Mouse (Mus musculus) CH12.LX (cell line): ENCODE results near the gene Rgp1. TPM values are rescaled to one million over a fixed set of nuclear protein-coding genes. Genes with fewer than 3 reads are reported as not detected.

Experiments used
- DNase-seq: peaks from one replicate; pipeline ENCODE4 v3.0.0-alpha.2; 2013; ENCODE audit errors: extremely low read depth
- H3K27ac ChIP-seq: 2 replicates; pipeline ENCODE4 v1.5.1; 2012; ENCODE audit warnings: low read depth, mild to moderate bottlenecking, control low read depth, moderate library complexity; ENCODE audit not compliant: insufficient read depth
- H3K27me3 ChIP-seq: replicated peaks from 2 replicates; pipeline ENCODE3; 2012; ENCODE audit warnings: inconsistent platforms
- H3K36me3 ChIP-seq, 2 experiments: replicated peaks in 1 of 2; 2 replicates each; pipeline versions ENCODE3 to v1.6.1; 2012; ENCODE audit warnings: inconsistent platforms in 1 of 2, low read length in 1 of 2, mild to moderate bottlenecking in 1 of 2, mixed read lengths in 1 of 2, moderate library complexity in 1 of 2; ENCODE audit not compliant: control insufficient read depth in 1 of 2, insufficient read depth in 1 of 2
- H3K4me1 ChIP-seq, 2 experiments: 2 replicates each; pipeline ENCODE4 v1.6.1; 2012; ENCODE audit warnings: inconsistent platforms in 1 of 2, moderate library complexity in 1 of 2; ENCODE audit not compliant: insufficient read depth in 2 of 2, control insufficient read depth in 1 of 2
- H3K4me2 ChIP-seq: 2 replicates; pipeline ENCODE4 v1.6.1; 2012; ENCODE audit warnings: low read depth, mild to moderate bottlenecking, control low read depth; ENCODE audit not compliant: poor library complexity, insufficient read depth, severe bottlenecking
- H3K4me3 ChIP-seq, 3 experiments: fragments of 150-350 bp in 1 of 3; sonication (generic) in 1 of 3; replicated peaks in 1 of 3; 2 replicates each; pipeline versions ENCODE3 to v1.5.1; 2011 to 2012; ENCODE audit warnings: low read depth in 2 of 3, low read length in 2 of 3, mild to moderate bottlenecking in 2 of 3, moderate library complexity in 2 of 3, control low read depth in 1 of 3, improper control_type of control experiment in 1 of 3, inconsistent platforms in 1 of 3, mixed read lengths in 1 of 3; ENCODE audit not compliant: poor library complexity in 1 of 3
- H3K79me2 ChIP-seq: replicated peaks from 2 replicates; pipeline ENCODE4 v1.6.1; 2012; ENCODE audit warnings: mild to moderate bottlenecking, moderate library complexity; ENCODE audit not compliant: control insufficient read depth, poor library complexity, insufficient read depth, severe bottlenecking; ENCODE audit errors: extremely low read depth
- H3K9ac ChIP-seq: 2 replicates; pipeline ENCODE4 v1.6.1; 2012; ENCODE audit warnings: low read depth, mild to moderate bottlenecking, control low read depth, moderate library complexity; ENCODE audit not compliant: insufficient read depth
- H3K9me3 ChIP-seq: replicated peaks from 2 replicates; pipeline ENCODE3; 2012; ENCODE audit warnings: low read length, inconsistent platforms, mixed read lengths
- CHD1 ChIP-seq: IDR thresholded peaks from 2 replicates; pipeline ENCODE4 v1.6.1; 2012; ENCODE audit warnings: low read depth, low read length, improper control_type of control experiment, inconsistent platforms
- CTCF ChIP-seq, 2 experiments: IDR thresholded peaks in 1 of 2; conservative IDR thresholded peaks in 1 of 2; 2 replicates each; pipeline ENCODE4 v1.5.1; 2011 to 2012; ENCODE audit warnings: low read depth in 2 of 2, low read length in 2 of 2, improper control_type of control experiment in 1 of 2, inconsistent platforms in 1 of 2, mild to moderate bottlenecking in 1 of 2, moderate library complexity in 1 of 2
- ELF1 ChIP-seq: IDR thresholded peaks from 2 replicates; pipeline ENCODE4 v1.6.1; 2014; ENCODE audit warnings: low read depth, mild to moderate bottlenecking, inconsistent platforms, low read length, improper control_type of control experiment
- EP300 ChIP-seq: IDR thresholded peaks from 2 replicates; pipeline ENCODE4 v1.6.1; 2011; ENCODE audit warnings: low read length, improper control_type of control experiment
- ETS1 ChIP-seq: conservative IDR thresholded peaks from 2 replicates; pipeline ENCODE4 v1.6.1; 2012; ENCODE audit warnings: low read depth, mild to moderate bottlenecking, inconsistent platforms, low read length, improper control_type of control experiment, moderate library complexity
- GABPA ChIP-seq: IDR thresholded peaks from 2 replicates; pipeline ENCODE4 v1.6.1; 2012; ENCODE audit warnings: low read depth, low read length, improper control_type of control experiment, inconsistent platforms; ENCODE audit not compliant: insufficient replicate concordance
- HCFC1 ChIP-seq: IDR thresholded peaks from 2 replicates; pipeline ENCODE4 v1.6.1; 2012; ENCODE audit warnings: low read depth, mild to moderate bottlenecking, inconsistent platforms, low read length, improper control_type of control experiment
- IRF4 ChIP-seq: IDR thresholded peaks from 2 replicates; pipeline ENCODE4 v1.6.1; 2014; ENCODE audit warnings: low read depth, mild to moderate bottlenecking, inconsistent platforms, low read length, improper control_type of control experiment
- JUND ChIP-seq: conservative IDR thresholded peaks from 2 replicates; pipeline ENCODE4 v1.6.1; 2011; ENCODE audit warnings: low read depth, low read length, improper control_type of control experiment
- KAT2A ChIP-seq: IDR thresholded peaks from 2 replicates; pipeline ENCODE4 v1.6.1; 2012; ENCODE audit warnings: low read length, improper control_type of control experiment, inconsistent platforms; ENCODE audit not compliant: insufficient replicate concordance
- MAFK ChIP-seq: IDR thresholded peaks from 2 replicates; pipeline ENCODE4 v1.6.1; 2011; ENCODE audit warnings: low read length, improper control_type of control experiment; ENCODE audit not compliant: insufficient replicate concordance
- MAX ChIP-seq: IDR thresholded peaks from 2 replicates; pipeline ENCODE4 v1.6.1; 2011; ENCODE audit warnings: low read length, improper control_type of control experiment
- MAZ ChIP-seq: IDR thresholded peaks from 2 replicates; pipeline ENCODE4 v1.6.1; 2012; ENCODE audit warnings: low read depth, mild to moderate bottlenecking, inconsistent platforms, low read length, improper control_type of control experiment, moderate library complexity
- MYC ChIP-seq: IDR thresholded peaks from 2 replicates; pipeline ENCODE4 v1.6.1; 2011; ENCODE audit warnings: low read depth, mild to moderate bottlenecking, improper control_type of control experiment, low read length
- NELFE ChIP-seq: IDR thresholded peaks from 2 replicates; pipeline ENCODE4 v1.6.1; 2011; ENCODE audit warnings: low read depth, low read length, improper control_type of control experiment
- POLR2A ChIP-seq: IDR thresholded peaks from 2 replicates; pipeline ENCODE4 v1.6.1; 2011; ENCODE audit warnings: low read depth, mild to moderate bottlenecking, improper control_type of control experiment, low read length
- POLR2AphosphoS2 ChIP-seq: IDR thresholded peaks from 2 replicates; pipeline ENCODE4 v1.6.1; 2011; ENCODE audit warnings: low read depth, low read length, improper control_type of control experiment
- RAD21 ChIP-seq: IDR thresholded peaks from 2 replicates; pipeline ENCODE4 v1.6.1; 2011; ENCODE audit warnings: low read depth, mild to moderate bottlenecking, low read length, improper control_type of control experiment, moderate library complexity
- RCOR1 ChIP-seq: conservative IDR thresholded peaks from 2 replicates; pipeline ENCODE4 v1.6.1; 2012; ENCODE audit warnings: low read depth, mild to moderate bottlenecking, inconsistent platforms, low read length, improper control_type of control experiment
- SIN3A ChIP-seq: IDR thresholded peaks from 2 replicates; pipeline ENCODE4 v1.6.1; 2012; ENCODE audit warnings: low read length, improper control_type of control experiment, inconsistent platforms
- SMC3 ChIP-seq: IDR thresholded peaks from 2 replicates; pipeline ENCODE4 v1.6.1; 2011; ENCODE audit warnings: low read depth, low read length, improper control_type of control experiment
- TBP ChIP-seq: conservative IDR thresholded peaks from 2 replicates; pipeline ENCODE4 v1.6.1; 2011; ENCODE audit warnings: low read depth, low read length, improper control_type of control experiment
- UBTF ChIP-seq: IDR thresholded peaks from 2 replicates; pipeline ENCODE4 v1.6.1; 2012; ENCODE audit warnings: low read depth, mild to moderate bottlenecking, inconsistent platforms, low read length, improper control_type of control experiment, moderate library complexity
- USF2 ChIP-seq: conservative IDR thresholded peaks from 2 replicates; pipeline ENCODE4 v1.6.1; 2011; ENCODE audit warnings: low read depth, low read length, improper control_type of control experiment
- ZC3H11A ChIP-seq: IDR thresholded peaks from 2 replicates; pipeline ENCODE4 v1.6.1; 2012; ENCODE audit warnings: low read depth, mild to moderate bottlenecking, inconsistent platforms, low read length, improper control_type of control experiment
- ZKSCAN1 ChIP-seq: IDR thresholded peaks from 2 replicates; pipeline ENCODE4 v1.6.1; 2012; ENCODE audit warnings: low read depth, inconsistent platforms, low read length, improper control_type of control experiment, borderline replicate concordance
- ZMIZ1 ChIP-seq: IDR thresholded peaks from 2 replicates; pipeline ENCODE4 v1.6.1; 2012; ENCODE audit warnings: low read depth, mild to moderate bottlenecking, inconsistent platforms, low read length, improper control_type of control experiment
- ZNF384 ChIP-seq: IDR thresholded peaks from 2 replicates; pipeline ENCODE4 v1.6.1; 2012; ENCODE audit warnings: low read depth, low read length, improper control_type of control experiment, inconsistent platforms
- dilution Hi-C: fragments of 300-500 bp; cut with MboI; formaldehyde crosslinking; loops from 2 replicates; pipeline ENCODE4 v1.14.3; 2020; ENCODE audit warnings: low sequenced_read_pairs; ENCODE audit not compliant: extremely low pct_unique_long_range_greater_than_20kb, extremely low pct_ligation_motif_present
- in situ Hi-C: fragments of 300-500 bp; cut with MboI; formaldehyde crosslinking; loops from 3 replicates; pipeline ENCODE4 v1.14.3; 2019; ENCODE audit warnings: low sequenced_read_pairs, low pct_ligation_motif_present, low pct_unique_long_range_greater_than_20kb, mixed read lengths
- polyA plus RNA-seq: library from polyadenylated mRNA; unstranded; fragments of >175 nt; gene quantifications from 2 replicates; pipeline ENCODE4 v1.2.1, GENCODE M21; 2012; ENCODE audit warnings: low read depth; ENCODE audit not compliant: insufficient read length
- total RNA-seq, 2 experiments: library from RNA; depleted of rRNA; stranded (reverse); fragments of 300-350 nt in 1 of 2; fragments of >200 nt in 1 of 2; gene quantifications; 2 replicates each; pipeline ENCODE4 v1.2.3; 2012 to 2014

Gene Rgp1
- total and polyA plus RNA-seq, 3 experiments, result 10.1 to 37.0 (median 16.6) TPM

DNA sequence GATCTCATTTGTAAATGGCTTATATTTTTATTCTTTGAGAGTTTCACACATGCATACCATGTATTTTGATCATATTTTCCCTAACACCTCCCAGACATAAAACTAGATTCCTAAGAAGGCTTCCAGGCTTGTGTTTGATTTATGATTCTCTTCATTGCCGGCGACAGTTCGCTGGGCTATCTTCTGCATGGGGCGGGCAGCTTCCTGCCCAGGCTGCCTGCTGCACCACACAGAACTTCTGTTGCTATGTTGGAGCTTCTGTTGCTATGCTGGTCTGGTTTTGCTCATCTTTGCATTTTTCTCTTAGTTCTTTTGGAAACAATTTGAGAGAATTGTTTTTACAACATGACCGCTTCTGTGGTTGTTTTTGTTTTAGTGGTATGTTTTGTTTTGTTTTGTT, 13.0 kb downstream of the Rgp1 start:
- Histone ChIP-seq H3K79me2 (no peaks in the 10 kb centered on the region), H3K9ac (no peak overlapping the region), H3K4me2 (no peak overlapping the region), H3K27me3 (no peaks in the 10 kb centered on the region), H3K4me3 (no peak overlapping the region), H3K4me1 (no peaks in the 10 kb centered on the region), H3K27ac (no peak overlapping the region), H3K9me3 (no peaks in the 10 kb centered on the region), H3K36me3 (peaks cover 0 to 10% of the 10 kb centered on the region in 2 experiments)
- dilution Hi-C loops, result no loop called here
- in situ Hi-C loops, result no loop called here
- DNase-seq, result no peak
- TF ChIP-seq RCOR1, result no peak
- no peak for TF ChIP-seq JUND
- no peak for TF ChIP-seq GABPA

DNA sequence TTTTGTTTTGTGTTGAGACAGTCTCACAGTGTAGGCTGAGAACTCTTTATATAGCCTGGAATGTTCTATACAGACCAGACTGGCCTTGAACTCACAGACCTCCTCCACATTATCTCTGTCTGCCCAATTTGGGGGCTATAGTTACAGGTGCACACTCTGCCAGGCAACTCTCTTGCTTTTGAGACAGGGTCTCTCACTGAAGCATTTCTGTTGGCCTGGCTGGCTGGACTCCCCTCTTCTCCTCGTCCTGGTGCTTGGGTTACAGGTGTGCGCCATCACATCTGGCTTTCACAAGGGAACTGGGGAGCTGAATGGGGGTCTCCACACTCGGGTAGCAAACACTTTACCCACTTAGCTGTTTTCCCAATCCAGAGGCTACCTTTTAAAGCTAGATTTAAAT, 13.4 kb downstream of the Rgp1 start:
- DNase-seq, result no peak
- no peak for TF ChIP-seq HCFC1
- no peak for TF ChIP-seq SIN3A
- no peak for TF ChIP-seq POLR2AphosphoS2
- no peak for TF ChIP-seq CTCF (conservative IDR thresholded peaks at IDR 0.05 in 1 of 2, IDR thresholded peaks at IDR 0.05 in 1 of 2; ENCODE audit: low read depth in 2 of 2, low read length in 2 of 2)
- TF ChIP-seq POLR2A, result no peak
- no peak for TF ChIP-seq ZKSCAN1
- TF ChIP-seq CHD1, result no peak
- TF ChIP-seq IRF4, result no peak
- TF ChIP-seq KAT2A, result no peak
- no peak for TF ChIP-seq TBP
- no peak for TF ChIP-seq UBTF
- TF ChIP-seq RAD21, result no peak
- H3K4me1 ChIP-seq, result no peaks in the 10 kb centered on the region
- H3K4me2 ChIP-seq, result no peak overlapping the region
- H3K36me3 ChIP-seq, result peaks cover 0 to 5% of the 10 kb centered on the region in 2 experiments
- no peaks in the 10 kb centered on the region for H3K79me2 ChIP-seq
- no peaks in the 10 kb centered on the region for H3K9me3 ChIP-seq
- H3K9ac ChIP-seq, result no peak overlapping the region
- H3K4me3 ChIP-seq, result no peak overlapping the region
- H3K27ac ChIP-seq, result no peak overlapping the region
- H3K27me3 ChIP-seq, result no peaks in the 10 kb centered on the region
- dilution Hi-C loops, result no loop called here
- in situ Hi-C loops, result no loop called here

DNA sequence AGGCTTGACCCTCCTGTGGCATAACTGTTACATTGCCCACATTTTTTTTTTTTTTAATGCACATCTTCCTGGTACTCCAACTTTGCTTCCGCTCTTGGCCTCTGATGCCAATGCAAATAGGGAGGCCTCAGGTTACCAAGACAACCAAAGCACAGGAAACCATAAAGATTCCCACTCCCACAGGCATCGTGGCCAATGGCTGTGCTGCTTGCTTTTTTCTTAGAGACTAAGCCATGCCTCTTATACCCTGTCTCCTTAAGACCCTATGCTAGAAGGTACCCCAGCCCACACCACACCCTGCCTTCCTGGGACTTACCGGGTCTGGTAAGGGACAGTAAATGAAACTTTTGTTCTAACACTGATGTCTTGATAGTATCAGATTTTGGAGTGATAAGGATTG, 14.9 kb downstream of the Rgp1 start:
- TF ChIP-seq ZKSCAN1 (no peak), ZNF384 (no peak), NELFE (no peak), CTCF (conservative IDR thresholded peaks at IDR 0.05 in 1 of 2, IDR thresholded peaks at IDR 0.05 in 1 of 2; ENCODE audit: low read depth in 2 of 2, low read length in 2 of 2) (no peak), HCFC1 (no peak), MAZ (no peak), USF2 (no peak), SMC3 (no peak), EP300 (no peak), MAX (no peak), MAFK (no peak), TBP (no peak), ZMIZ1 (no peak), POLR2AphosphoS2 (no peak), IRF4 (no peak), ZC3H11A (no peak), ELF1 (no peak), ETS1 (no peak), MYC (no peak)
- Histone ChIP-seq H3K27me3 (no peaks in the 10 kb centered on the region), H3K27ac (no peak overlapping the region), H3K9ac (no peak overlapping the region), H3K4me2 (no peak overlapping the region), H3K4me1 (no peaks in the 10 kb centered on the region), H3K36me3 (no peaks in the 10 kb centered on the region), H3K79me2 (no peaks in the 10 kb centered on the region), H3K9me3 (no peaks in the 10 kb centered on the region), H3K4me3 (no peak overlapping the region)
- dilution Hi-C loops, result no loop called here
- no peak for DNase-seq
- in situ Hi-C loops, result no loop called here
